Mouse (Mus musculus) C2C12 (cell line): ENCODE data around the gene Gm28048. TPM values are rescaled to one million over a fixed set of nuclear protein-coding genes. Genes with fewer than 3 reads are reported as not detected.

ENCODE experiments used
- H3K27me3 ChIP-seq: one replicate; pipeline ENCODE4 v1.6.1; 2011; ENCODE audit not compliant: control insufficient read depth, insufficient read depth, insufficient read length
- H3K36me3 ChIP-seq: one replicate; pipeline ENCODE4 v1.6.1; 2011; ENCODE audit not compliant: control insufficient read depth, insufficient read depth
- H3K4me3 ChIP-seq: one replicate; pipeline ENCODE4 v1.5.1; 2011; ENCODE audit warnings: mild to moderate bottlenecking, control low read depth; ENCODE audit not compliant: poor library complexity, insufficient read depth, severe bottlenecking
- H3K79me2 ChIP-seq: one replicate; pipeline ENCODE4 v1.6.1; 2011; ENCODE audit not compliant: control insufficient read depth, insufficient read depth
- H3K79me3 ChIP-seq: one replicate; pipeline ENCODE4 v1.6.1; 2011; ENCODE audit warnings: low read depth, control low read depth
- H3ac ChIP-seq: one replicate; pipeline ENCODE3; 2011; ENCODE audit warnings: low read depth; ENCODE audit not compliant: control insufficient read depth, insufficient read length
- CEBPB ChIP-seq: IDR thresholded peaks from one replicate; pipeline ENCODE4 v1.6.1; 2011; ENCODE audit warnings: low read depth, mild to moderate bottlenecking, control low read depth, moderate library complexity
- CTCF ChIP-seq: IDR thresholded peaks from one replicate; pipeline ENCODE4 v1.5.1; 2011; ENCODE audit not compliant: control insufficient read depth, insufficient read depth, insufficient read length
- FOSL1 ChIP-seq: IDR thresholded peaks from one replicate; pipeline ENCODE4 v1.8.0; 2011; ENCODE audit warnings: mild to moderate bottlenecking, low read length; ENCODE audit not compliant: poor library complexity, insufficient read depth, severe bottlenecking
- MAX ChIP-seq: IDR thresholded peaks from one replicate; pipeline ENCODE4 v1.6.1; 2011; ENCODE audit warnings: mild to moderate bottlenecking, control low read depth
- MYOD1 ChIP-seq: IDR thresholded peaks from one replicate; pipeline ENCODE4 v1.6.1; 2011; ENCODE audit warnings: low read depth; ENCODE audit not compliant: control insufficient read depth, insufficient read length
- MYOG ChIP-seq: IDR thresholded peaks from one replicate; pipeline ENCODE4 v1.6.1; 2011; ENCODE audit not compliant: control insufficient read depth, insufficient read length; ENCODE audit errors: extremely low read depth
- USF1 ChIP-seq: IDR thresholded peaks from one replicate; pipeline ENCODE4 v1.6.1; 2011; ENCODE audit warnings: low read depth, mild to moderate bottlenecking, control low read depth, moderate library complexity
- polyA plus RNA-seq: library from polyadenylated mRNA; unstranded; fragments of >200 nt; fragmentation: generic; extraction: Trizol; gene quantifications from one replicate; pipeline ENCODE4 v1.2.1, GENCODE M21; 2012; ENCODE audit warnings: missing spikeins

Gene Gm28048
- polyA plus RNA-seq, 1 experiment = 1.4 TPM

GRCm38 (mm10) chr11:23020841-23021240, 39.0 kb upstream of the Gm28048 start:
- no peak overlapping the region for H3K4me3 ChIP-seq
- H3K79me2 ChIP-seq = no peaks in the 10 kb centered on the region
- no peaks in the 10 kb centered on the region for H3K79me3 ChIP-seq
- no peaks in the 10 kb centered on the region for H3K36me3 ChIP-seq
- no peak overlapping the region for H3ac ChIP-seq
- no peaks in the 10 kb centered on the region for H3K27me3 ChIP-seq
- no peak for TF ChIP-seq MYOD1

GRCm38 (mm10) chr11:23020116-23020770, 38.4 kb upstream of the Gm28048 start:
- H3ac ChIP-seq = no peak overlapping the region
- TF ChIP-seq MYOD1 = no peak
- no peak for TF ChIP-seq CEBPB
- no peak for TF ChIP-seq CTCF
- no peaks in the 10 kb centered on the region for H3K27me3 ChIP-seq
- no peak overlapping the region for H3K4me3 ChIP-seq
- H3K36me3 ChIP-seq = no peaks in the 10 kb centered on the region
- H3K79me2 ChIP-seq = no peaks in the 10 kb centered on the region
- no peaks in the 10 kb centered on the region for H3K79me3 ChIP-seq

GRCm38 (mm10) chr11:23017943-23018342, 36.1 kb upstream of the Gm28048 start:
- Histone ChIP-seq H3K79me3 (no peaks in the 10 kb centered on the region), H3K27me3 (no peaks in the 10 kb centered on the region), H3K36me3 (no peaks in the 10 kb centered on the region), H3K4me3 (no peak overlapping the region), H3ac (no peak overlapping the region), H3K79me2 (no peaks in the 10 kb centered on the region)
- no peak for TF ChIP-seq MYOD1
- TF ChIP-seq MYOG = no peak
- TF ChIP-seq CEBPB = no peak
- TF ChIP-seq FOSL1 = no peak
- no peak for TF ChIP-seq MAX
- TF ChIP-seq USF1 = no peak
- no peak for TF ChIP-seq CTCF

GRCm38 (mm10) chr11:23014996-23015395, 33.1 kb upstream of the Gm28048 start:
- Histone ChIP-seq H3K79me3 (no peaks in the 10 kb centered on the region), H3K36me3 (no peaks in the 10 kb centered on the region), H3K4me3 (no peak overlapping the region), H3ac (no peak overlapping the region), H3K79me2 (no peaks in the 10 kb centered on the region), H3K27me3 (no peaks in the 10 kb centered on the region)
- TF ChIP-seq FOSL1 (no peak), USF1 (no peak), CEBPB (no peak)

- Histone ChIP-seq H3K27me3 (no peaks in the 10 kb centered on the region), H3K79me3 (no peaks in the 10 kb centered on the region), H3K36me3 (no peaks in the 10 kb centered on the region), H3K4me3 (no peak overlapping the region), H3ac (no peak overlapping the region), H3K79me2 (no peaks in the 10 kb centered on the region)
- TF ChIP-seq CTCF (peak; percentile 5), CEBPB (no peak), MYOD1 (no peak), USF1 (no peak), MYOG (no peak), FOSL1 (no peak)
These were observed 31.8 kb upstream of the Gm28048 start for GRCm38 (mm10) chr11:23013580-23014294.

GRCm38 (mm10) chr11:23013096-23013495, 31.2 kb upstream of the Gm28048 start:
- Histone ChIP-seq H3K79me2 (no peaks in the 10 kb centered on the region), H3K27me3 (no peaks in the 10 kb centered on the region), H3K36me3 (no peaks in the 10 kb centered on the region), H3K4me3 (no peak overlapping the region), H3K79me3 (no peaks in the 10 kb centered on the region), H3ac (no peak overlapping the region)
- TF ChIP-seq CTCF (no peak), MAX (no peak), USF1 (no peak), FOSL1 (no peak), MYOG (no peak), CEBPB (no peak), MYOD1 (no peak)
